In genomic region chr9:122691879-122692278, GRCm38 (mm10) we compare ENCODE assay signal across 10 mouse cellular contexts. TPM values are rescaled to one million over a fixed set of nuclear protein-coding genes. Genes with fewer than 3 reads are reported as not detected.
DNase-seq lines count a peak whose midpoint lies in the region; ATAC-seq and TF ChIP-seq lines count a peak whose summit lies in the region.
"Had no signal": no experiment of that assay in that cellular context is flagged by ENCODE, and none has a peak within 500 bp of the region (broad histone marks: within the 10 kb centered on the region; RNA-seq: fewer than 3 reads in every experiment).

No protein-coding gene starts in this region.

- H3K27me3 ChIP-seq in liver, postnatal 0 days (ENCODE audit: insufficient read depth, low read length) = no peaks in the 10 kb centered on the region

- no peak overlapping the region for H3K9ac ChIP-seq in liver, postnatal 0 days (replicated peaks)

- H3K4me3 ChIP-seq in liver, postnatal 0 days (ENCODE audit: low read depth, low read length) = no peak overlapping the region

- no peak overlapping the region for H3K27ac ChIP-seq in liver, postnatal 0 days (ENCODE audit: low read depth)

- ATAC-seq in liver, postnatal 0 days = no peak

- H3K4me2 ChIP-seq in liver, postnatal 0 days (ENCODE audit: low read depth, low read length) = no peak overlapping the region

- peak; percentile 50 for TF ChIP-seq CTCF in liver, postnatal 0 days (IDR thresholded peaks at IDR 0.05; ENCODE audit: low read depth)

- no peaks in the 10 kb centered on the region for H3K4me1 ChIP-seq in liver, postnatal 0 days (ENCODE audit: insufficient read depth)

- no peaks in the 10 kb centered on the region for H3K9me3 ChIP-seq in liver, postnatal 0 days (ENCODE audit: low read length)

- no peaks in the 10 kb centered on the region for H3K36me3 ChIP-seq in liver, postnatal 0 days (replicated peaks; ENCODE audit: insufficient read depth, low read length)

- no peak for TF ChIP-seq EP300 in liver, postnatal 0 days (IDR thresholded peaks at IDR 0.05; ENCODE audit: low read depth)

- DNase-seq in kidney, postnatal 4 days = peak; percentile 26 to 36
- DNase-seq in kidney, postnatal 14 days = no peak
- DNase-seq in ES-CJ7 (ENCODE audit: low read depth, low spot score) (peak; percentile 67), ZHBTc4 (ENCODE audit: low read depth, low spot score) (peak; percentile 74)
- DNase-seq in liver, postnatal 0 days = no peak
- DNase-seq in urinary bladder, postnatal 4 days (ENCODE audit: low spot score in 2 of 2) = no peak
- DNase-seq in cerebellum, adult 11-12 months = no peak
- DNase-seq: lung, adult 18-20 months had no signal

- 59% methylated on average over 6 of the region's 6 CpGs for WGBS in liver, postnatal 0 days (ENCODE audit: insufficient replicate concordance)

RNA-seq across cellular contexts. Expression of gene Topaz1, which starts 55.3 kb away (rescaled TPM):
- not detected in 2 replicates for polyA plus RNA-seq in liver, postnatal 0 days (2015; fragmentation: Nextera tagmentation; extraction: Ambion mirVana)
- polyA plus RNA-seq: intestine, embryonic 14.5 days; neural tube, embryonic 14.5 days had no signal

Comparison
In these comparisons a context has a peak if more than half of its experiments do, and no peak if none do; other contexts are left out.
1. DNase-seq: peak in kidney, postnatal 4 days (2 of 2), ES-CJ7 (single experiment) and ZHBTc4 (single experiment); none in kidney, postnatal 14 days (single experiment), liver, postnatal 0 days (single experiment), urinary bladder, postnatal 4 days (0 of 2) and cerebellum, adult 11-12 months (single experiment).